Mouse (Mus musculus) heart, embryonic 14.5 days (tissue): ENCODE results near the gene Cpm. TPM values are rescaled to one million over a fixed set of nuclear protein-coding genes. Genes with fewer than 3 reads are reported as not detected.

ENCODE experiments used
- ATAC-seq: fragments of 200-750 bp; cut with Nextera tagmentation; 2 replicates; pipeline ENCODE4 v1.8.0; 2017; ENCODE audit warnings: low read depth, moderate TSS enrichment; ENCODE audit not compliant: insufficient number of reproducible peaks, insufficient read depth, low FRiP score
- H3K27ac ChIP-seq, 2 experiments: fragments of 200-500 bp in 1 of 2; fragments of 300-500 bp in 1 of 2; sonication (generic) in 1 of 2; replicated peaks in 1 of 2; 2 replicates each; pipeline ENCODE4 v1.5.1; 2012 to 2014; ENCODE audit warnings: low read depth in 2 of 2, low read length in 2 of 2, control low read depth in 1 of 2, mild to moderate bottlenecking in 1 of 2, mixed read lengths in 1 of 2; ENCODE audit not compliant: control insufficient read depth in 1 of 2, insufficient read depth in 1 of 2
- H3K27me3 ChIP-seq: fragments of 300-500 bp; sonication (generic); 2 replicates; pipeline ENCODE4 v1.6.1; 2014; ENCODE audit warnings: mild to moderate bottlenecking, low read length, control low read depth; ENCODE audit not compliant: control insufficient read depth, insufficient read depth
- H3K36me3 ChIP-seq: fragments of 300-500 bp; sonication (generic); 2 replicates; pipeline ENCODE4 v1.6.1; 2014; ENCODE audit warnings: mild to moderate bottlenecking, control low read depth, low read length, mixed read lengths; ENCODE audit not compliant: control insufficient read depth, insufficient read depth
- H3K4me1 ChIP-seq, 2 experiments: fragments of 200-500 bp in 1 of 2; fragments of 300-500 bp in 1 of 2; sonication (generic) in 1 of 2; 2 replicates each; pipeline ENCODE4 v1.6.1; 2012 to 2014; ENCODE audit warnings: low read length in 2 of 2, control low read depth in 1 of 2, mixed read lengths in 1 of 2; ENCODE audit not compliant: control insufficient read depth in 2 of 2, insufficient read depth in 2 of 2
- H3K4me2 ChIP-seq: fragments of 300-500 bp; sonication (generic); 2 replicates; pipeline ENCODE4 v1.6.1; 2014; ENCODE audit warnings: mild to moderate bottlenecking, low read length
- H3K4me3 ChIP-seq, 2 experiments: fragments of 200-500 bp in 1 of 2; fragments of 300-500 bp in 1 of 2; sonication (generic) in 1 of 2; 2 replicates each; pipeline ENCODE4 v1.5.1; 2012 to 2014; ENCODE audit warnings: low read length in 2 of 2, mild to moderate bottlenecking in 2 of 2, control low read depth in 1 of 2, low read depth in 1 of 2, moderate library complexity in 1 of 2; ENCODE audit not compliant: control insufficient read depth in 1 of 2, insufficient read depth in 1 of 2
- H3K9ac ChIP-seq: fragments of 300-500 bp; sonication (generic); 2 replicates; pipeline ENCODE4 v1.6.1; 2014; ENCODE audit warnings: mild to moderate bottlenecking, low read length
- H3K9me3 ChIP-seq: fragments of 300-500 bp; sonication (generic); 2 replicates; pipeline ENCODE4 v1.6.1; 2016; ENCODE audit warnings: low read length, control low read depth; ENCODE audit not compliant: control insufficient read depth
- WGBS: fragments of 180-500 bp; shearing (Covaris S2); extraction: QIAGEN DNeasy Blood & Tissue Kit; methylation state at CpG from one replicate; pipeline ENCODE4 v1.1.7; 2014; 5-methylcytosine and 5-hydroxymethylcytosine counted together
- polyA plus RNA-seq: library from polyadenylated mRNA; unstranded; fragments of >200 nt; fragmentation: Nextera tagmentation; extraction: Ambion mirVana; gene quantifications from 2 replicates; pipeline ENCODE4 v1.2.1, GENCODE M21; 2014

The Cpm gene
- polyA plus RNA-seq, 1 experiment from 2014 or later, result 0.96 TPM

DNA sequence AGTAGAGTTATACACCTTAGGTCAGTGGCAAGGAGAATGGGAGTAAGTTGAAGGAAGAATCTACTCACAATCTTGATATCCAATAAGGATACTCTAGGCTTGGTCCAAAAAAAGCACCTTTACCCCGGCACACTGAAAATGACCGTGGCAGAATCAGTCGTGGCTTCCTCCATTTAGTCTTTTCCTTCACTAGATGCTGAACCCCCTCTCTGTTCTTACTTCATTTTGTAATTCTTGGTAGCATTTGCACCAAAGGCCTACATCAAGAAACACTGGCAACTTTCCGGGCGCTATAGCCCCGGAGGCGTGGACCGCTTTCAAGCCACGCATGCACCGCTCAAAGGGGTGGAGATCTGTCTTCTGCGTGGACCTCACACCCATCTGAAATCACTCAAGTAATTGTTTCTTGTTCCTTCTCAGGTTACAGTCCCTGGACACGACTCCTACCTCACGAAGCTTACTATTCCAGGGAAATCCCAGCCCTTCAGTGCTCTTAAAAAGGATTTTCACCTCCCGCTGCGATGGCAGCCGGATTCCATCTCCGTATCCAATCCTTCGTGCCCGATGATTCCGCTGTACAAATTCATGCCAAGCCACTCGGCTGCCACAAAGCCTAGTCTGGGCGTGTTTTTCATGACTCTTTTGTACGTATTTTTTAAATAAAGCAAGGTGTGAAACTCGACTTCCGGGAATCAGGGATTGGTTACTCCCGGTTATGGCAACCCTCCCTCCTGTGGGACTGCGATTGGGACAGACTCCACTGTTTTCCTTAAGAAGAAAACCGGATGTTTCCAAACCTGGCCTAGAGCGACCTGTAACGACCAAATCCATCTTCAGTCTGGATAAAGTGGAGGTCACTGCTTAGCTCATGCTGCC is 53.8 kb downstream of the Cpm start:
- no peak overlapping the region for H3K27ac ChIP-seq
- peaks cover under 1% of the 10 kb centered on the region for H3K36me3 ChIP-seq
- H3K4me2 ChIP-seq, result no peak overlapping the region
- H3K4me3 ChIP-seq, result no peak overlapping the region
- 74% methylated on average over 30 of the region's 30 CpGs for whole genome bisulfite sequencing
- no peak overlapping the region for H3K9ac ChIP-seq
- ATAC-seq, result no peak
- H3K4me1 ChIP-seq, result no peaks in the 10 kb centered on the region
- no peaks in the 10 kb centered on the region for H3K27me3 ChIP-seq
- no peaks in the 10 kb centered on the region for H3K9me3 ChIP-seq

GRCm38 (mm10) chr10:117683734-117684037 is 54.4 kb downstream of the Cpm start:
- H3K27ac ChIP-seq, result no peak overlapping the region
- H3K9ac ChIP-seq, result no peak overlapping the region
- no peaks in the 10 kb centered on the region for H3K9me3 ChIP-seq
- no peak overlapping the region for H3K4me3 ChIP-seq
- ATAC-seq, result no peak
- H3K27me3 ChIP-seq, result no peaks in the 10 kb centered on the region
- peaks cover 6% of the 10 kb centered on the region for H3K36me3 ChIP-seq
- no peak overlapping the region for H3K4me2 ChIP-seq
- WGBS, result 84% methylated on average over 9 of the region's 9 CpGs
- H3K4me1 ChIP-seq, result no peaks in the 10 kb centered on the region

- no peaks in the 10 kb centered on the region for H3K27me3 ChIP-seq
These were observed 55.2 kb downstream of the Cpm start for GRCm38 (mm10) chr10:117684298-117685170.

GRCm38 (mm10) chr10:117685171-117685848 is 56.0 kb downstream of the Cpm start:
- ATAC-seq, result no peak
- 85% methylated on average over 15 of the region's 15 CpGs for WGBS
- H3K4me1 ChIP-seq, result no peaks in the 10 kb centered on the region

More at GRCm38 (mm10) chr10:117684298-117685170, 55.2 kb downstream of the Cpm start:
- Histone ChIP-seq H3K4me2 (no peak overlapping the region), H3K9me3 (no peaks in the 10 kb centered on the region), H3K4me3 (no peak overlapping the region), H3K36me3 (peaks cover 15% of the 10 kb centered on the region), H3K4me1 (no peaks in the 10 kb centered on the region), H3K9ac (no peak overlapping the region), H3K27ac (no peak overlapping the region)
- 86% methylated on average over 19 of the region's 19 CpGs for WGBS
- ATAC-seq, result no peak

DNA sequence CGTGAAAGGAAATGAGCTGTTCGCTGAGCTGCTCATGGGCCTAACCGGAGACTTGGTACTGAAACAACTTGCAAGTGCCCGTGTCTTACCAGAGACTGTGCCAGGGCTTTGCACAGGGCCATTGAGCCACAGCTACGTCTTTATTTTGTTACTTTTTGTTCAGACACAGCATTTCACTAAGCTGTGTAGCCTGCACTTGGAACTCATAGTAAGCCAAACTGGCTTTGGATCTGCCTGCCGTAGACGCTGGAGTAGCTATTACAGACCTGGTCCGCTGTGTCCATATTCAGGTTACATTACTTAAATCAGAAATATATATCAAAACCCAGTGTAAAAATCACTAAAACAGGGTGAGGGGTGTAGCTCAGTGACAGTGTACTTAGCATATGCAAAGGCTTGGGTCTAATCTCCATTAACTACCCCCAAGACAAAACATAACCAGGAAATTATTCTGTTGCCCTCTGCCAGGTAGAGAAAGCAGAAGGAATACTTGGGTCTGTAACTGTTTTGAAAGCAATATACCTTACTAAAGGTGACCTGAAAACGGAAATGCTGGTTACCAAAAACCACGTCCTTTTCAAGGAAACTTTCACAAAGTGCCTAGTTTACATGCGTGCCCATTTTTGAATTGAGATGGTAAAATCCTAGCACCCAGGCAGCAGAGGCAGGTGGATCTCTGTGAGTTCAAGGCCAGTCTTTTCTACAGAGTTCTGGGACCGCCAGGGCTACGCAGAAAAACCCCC is 56.7 kb downstream of the Cpm start:
- Histone ChIP-seq H3K9ac (no peak overlapping the region), H3K4me3 (no peak overlapping the region), H3K27me3 (no peaks in the 10 kb centered on the region), H3K9me3 (no peaks in the 10 kb centered on the region), H3K36me3 (peaks cover 30% of the 10 kb centered on the region), H3K4me2 (no peak overlapping the region), H3K4me1 (no peaks in the 10 kb centered on the region), H3K27ac (no peak overlapping the region)
- WGBS, result 87% methylated on average over 13 of the region's 13 CpGs
- ATAC-seq, result no peak

More at GRCm38 (mm10) chr10:117685171-117685848, 56.0 kb downstream of the Cpm start:
- Histone ChIP-seq H3K4me3 (no peak overlapping the region), H3K9me3 (no peaks in the 10 kb centered on the region), H3K36me3 (peaks cover 22% of the 10 kb centered on the region), H3K4me2 (no peak overlapping the region), H3K9ac (no peak overlapping the region), H3K27ac (no peak overlapping the region), H3K27me3 (no peaks in the 10 kb centered on the region)

- H3K36me3 ChIP-seq, result peaks cover 38% of the 10 kb centered on the region
- H3K9ac ChIP-seq, result no peak overlapping the region
- no peak overlapping the region for H3K4me2 ChIP-seq
- 74% methylated on average over 3 of the region's 3 CpGs for WGBS
- H3K4me3 ChIP-seq, result no peak overlapping the region
- no peaks in the 10 kb centered on the region for H3K4me1 ChIP-seq
- H3K27ac ChIP-seq, result no peak overlapping the region
- no peaks in the 10 kb centered on the region for H3K9me3 ChIP-seq
- ATAC-seq, result no peak
- no peaks in the 10 kb centered on the region for H3K27me3 ChIP-seq
These were observed 57.7 kb downstream of the Cpm start for GRCm38 (mm10) chr10:117687018-117687417.

- no peaks in the 10 kb centered on the region for H3K4me1 ChIP-seq
- 86% methylated on average over 7 of the region's 7 CpGs for WGBS
- no peak overlapping the region for H3K4me2 ChIP-seq
- H3K9ac ChIP-seq, result no peak overlapping the region
- no peaks in the 10 kb centered on the region for H3K9me3 ChIP-seq
- H3K27ac ChIP-seq, result no peak overlapping the region
- no peak for ATAC-seq
- no peak overlapping the region for H3K4me3 ChIP-seq
- H3K36me3 ChIP-seq, result peaks cover 43% of the 10 kb centered on the region
- H3K27me3 ChIP-seq, result no peaks in the 10 kb centered on the region
These were observed 58.3 kb downstream of the Cpm start for GRCm38 (mm10) chr10:117687577-117687976.
